Mouse (Mus musculus): ENCODE data around the gene Cbfa2t2.

Gene Cbfa2t2

DNA sequence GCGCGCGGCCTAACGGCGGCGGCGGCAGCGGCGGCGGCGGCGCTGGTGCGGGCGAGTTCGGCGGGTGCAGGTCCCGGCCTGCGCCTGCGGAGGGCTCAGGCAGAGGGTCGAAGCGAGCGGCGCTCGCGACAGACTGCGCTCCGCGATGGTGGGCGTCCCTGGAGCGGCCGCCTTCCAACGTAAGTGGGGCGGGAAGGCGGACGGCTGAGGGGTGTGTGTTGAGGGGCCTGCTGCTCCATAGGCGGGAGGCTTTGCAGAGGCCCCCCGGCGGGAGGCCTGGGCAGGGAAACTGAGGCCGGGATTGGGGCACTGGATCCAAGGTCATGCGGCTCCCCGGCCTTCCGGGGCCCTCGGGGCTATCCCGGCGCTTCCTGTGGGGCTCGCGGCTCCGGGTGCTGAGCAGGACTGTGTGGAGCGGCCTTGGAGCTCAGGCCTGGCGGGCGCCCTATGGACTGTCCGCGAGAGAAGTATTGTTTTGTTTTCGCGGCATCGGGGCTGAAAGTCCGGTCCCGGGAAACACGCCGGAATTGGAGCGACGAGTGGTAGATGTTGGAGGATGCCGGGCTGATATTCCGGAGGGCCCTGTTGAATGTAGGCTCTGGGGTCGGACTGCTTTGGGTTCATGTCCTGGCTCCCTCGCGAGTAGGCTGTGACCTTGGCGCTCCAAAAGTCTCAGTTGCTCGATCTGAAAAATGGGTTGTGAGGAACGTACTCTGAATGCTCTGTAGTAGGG lies at the start of gene Cbfa2t2:
TSS of gene Cbfa2t2 (plus strand) at position 24 of the 733 bp plus-strand sequence.
- DNase-seq (ENCODE audit: low spot score in 2 of 2): peak in 1 of 2 experiments; percentile 49

DNA sequence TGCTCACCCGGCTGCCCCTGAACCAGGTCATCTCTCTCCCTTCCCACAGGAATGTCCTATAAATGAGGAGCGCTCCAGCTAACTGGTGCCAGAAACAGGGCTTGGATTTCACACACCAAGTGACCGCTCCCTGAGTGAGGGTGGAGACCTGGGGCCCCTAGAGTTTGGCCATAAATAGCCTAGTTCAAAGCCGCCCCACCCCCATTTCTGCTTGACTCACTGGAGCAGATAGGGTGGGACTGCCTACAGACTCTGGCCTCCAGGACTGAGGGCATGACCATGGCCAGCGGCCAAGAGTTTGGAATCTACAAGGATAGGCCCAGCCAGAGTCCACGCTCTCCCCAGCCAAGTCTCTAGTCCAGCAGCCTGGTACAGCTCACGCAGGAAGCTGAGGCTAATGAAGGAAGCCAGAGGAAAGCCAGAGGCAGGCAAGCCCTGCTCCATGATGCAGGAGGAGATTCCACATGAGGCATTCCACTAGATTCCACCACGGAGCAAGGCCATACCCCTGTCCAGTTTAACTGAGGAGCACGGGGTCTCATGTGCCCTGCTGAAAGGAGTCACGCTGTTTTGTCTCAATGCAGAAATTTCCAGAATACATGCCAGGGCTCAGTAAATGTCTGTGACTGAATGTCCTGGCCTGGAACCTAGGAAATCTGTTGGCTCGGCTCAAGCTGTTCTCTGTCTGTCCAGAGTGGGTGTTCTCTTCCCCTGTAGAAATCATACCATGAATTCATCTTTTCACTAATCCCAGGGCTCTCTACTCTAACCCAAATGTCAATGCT lies 45.9 kb upstream of the Cbfa2t2 start:
- DNase-seq (ENCODE audit: low spot score in 2 of 2): no peak

GRCm38 (mm10) chr2:154394602-154395001 lies 41.7 kb upstream of the Cbfa2t2 start:
- no peak for DNase-seq (ENCODE audit: low spot score in 2 of 2)

DNA sequence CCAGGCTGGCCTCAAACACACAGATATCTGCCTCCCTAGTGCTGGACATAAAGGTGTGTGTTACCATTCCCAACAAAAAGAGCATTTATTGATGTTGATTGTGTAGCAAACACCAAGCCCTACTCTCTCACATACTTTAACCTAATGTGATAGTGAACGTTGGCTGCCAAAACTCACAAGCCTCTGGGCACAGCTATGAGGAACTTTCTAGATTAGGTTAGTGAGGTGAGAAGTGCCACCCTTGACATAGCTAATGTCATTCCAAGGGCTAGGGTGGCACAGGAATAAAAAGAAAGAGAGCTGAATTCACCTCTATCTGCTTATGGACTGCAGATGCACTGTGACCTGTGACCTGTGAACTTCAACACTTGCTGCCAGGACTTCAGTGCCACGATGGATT lies 39.8 kb upstream of the Cbfa2t2 start:
- DNase-seq (ENCODE audit: low spot score in 2 of 2): no peak

DNA sequence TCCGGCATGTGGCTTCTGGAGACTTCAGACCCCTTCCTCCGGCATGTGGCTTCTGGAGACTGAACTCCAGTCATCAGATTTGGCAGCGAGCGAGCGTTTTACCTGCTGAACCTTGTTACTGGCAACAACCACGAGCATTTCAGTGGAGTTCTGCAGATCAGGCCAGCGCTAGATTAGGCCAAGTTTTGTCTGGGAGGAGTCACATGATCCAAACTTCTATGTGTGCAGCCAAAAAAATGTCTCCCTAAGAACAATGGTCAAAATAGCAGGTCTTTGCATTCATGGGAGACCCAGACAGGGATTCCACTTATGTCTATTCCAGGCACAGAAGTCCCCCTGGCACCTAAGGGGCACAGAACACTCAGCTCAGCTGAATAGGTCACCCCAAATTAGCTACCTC lies 38.0 kb upstream of the Cbfa2t2 start:
- no peak for DNase-seq (ENCODE audit: low spot score in 2 of 2)

GRCm38 (mm10) chr2:154399325-154399724 lies 37.0 kb upstream of the Cbfa2t2 start:
- DNase-seq (ENCODE audit: low spot score in 2 of 2): peak in 1 of 2 experiments; percentile 49

DNA sequence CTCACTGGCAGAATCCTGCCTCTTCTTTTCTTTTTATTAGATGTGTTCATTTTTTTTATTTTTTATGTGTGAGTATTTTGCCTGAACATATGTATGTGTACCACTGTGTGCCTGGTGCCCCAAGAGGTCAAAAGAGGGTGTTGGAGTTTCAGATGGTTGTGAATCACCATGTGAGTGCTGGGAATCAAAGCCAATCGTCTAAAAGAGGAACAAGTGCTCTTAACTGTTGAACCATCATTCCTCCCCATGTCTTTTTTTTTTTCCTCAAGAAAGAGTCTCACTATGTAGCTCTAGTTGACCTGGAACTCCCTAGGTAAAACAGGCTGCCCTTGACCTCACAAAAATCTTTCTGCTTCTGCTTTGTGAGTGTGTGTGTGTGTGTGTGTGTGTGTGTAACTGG lies 34.3 kb upstream of the Cbfa2t2 start:
- no peak for DNase-seq (ENCODE audit: low spot score in 2 of 2)

- DNase-seq (ENCODE audit: low spot score in 2 of 2): no peak
These were observed 33.5 kb upstream of the Cbfa2t2 start for GRCm38 (mm10) chr2:154402811-154403210.

GRCm38 (mm10) chr2:154405447-154405994 lies 30.8 kb upstream of the Cbfa2t2 start:
- DNase-seq (ENCODE audit: low spot score in 2 of 2): no peak

DNA sequence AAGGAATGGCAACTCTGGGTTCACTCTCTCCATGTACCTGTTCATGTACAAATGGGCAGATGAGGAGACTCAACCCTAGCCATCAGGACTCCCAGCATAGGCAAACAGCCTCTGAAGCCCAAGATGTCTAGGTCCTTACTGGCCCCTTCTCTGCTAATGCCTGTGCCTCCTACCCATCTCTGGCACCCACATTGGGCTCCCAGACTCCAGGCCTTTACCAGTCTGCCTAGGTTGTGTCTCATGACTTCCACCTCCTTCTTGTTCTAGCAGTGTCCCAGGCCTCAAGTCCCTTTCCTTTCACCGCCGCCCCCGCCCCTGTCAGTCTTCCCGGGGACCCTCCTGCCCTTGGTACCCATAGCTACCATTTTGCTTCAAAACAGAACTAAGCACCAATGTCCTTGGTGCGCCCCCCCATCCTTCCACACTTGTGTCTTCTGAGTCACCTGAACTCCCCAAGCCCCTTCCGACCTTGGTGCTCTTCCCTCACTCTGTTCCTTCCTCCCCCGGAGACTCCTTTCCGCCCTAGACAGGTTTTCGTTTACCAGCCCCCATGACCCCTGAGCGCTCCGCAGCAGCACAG lies 29.1 kb upstream of the Cbfa2t2 start:
- DNase-seq (ENCODE audit: low spot score in 2 of 2): no peak

DNA sequence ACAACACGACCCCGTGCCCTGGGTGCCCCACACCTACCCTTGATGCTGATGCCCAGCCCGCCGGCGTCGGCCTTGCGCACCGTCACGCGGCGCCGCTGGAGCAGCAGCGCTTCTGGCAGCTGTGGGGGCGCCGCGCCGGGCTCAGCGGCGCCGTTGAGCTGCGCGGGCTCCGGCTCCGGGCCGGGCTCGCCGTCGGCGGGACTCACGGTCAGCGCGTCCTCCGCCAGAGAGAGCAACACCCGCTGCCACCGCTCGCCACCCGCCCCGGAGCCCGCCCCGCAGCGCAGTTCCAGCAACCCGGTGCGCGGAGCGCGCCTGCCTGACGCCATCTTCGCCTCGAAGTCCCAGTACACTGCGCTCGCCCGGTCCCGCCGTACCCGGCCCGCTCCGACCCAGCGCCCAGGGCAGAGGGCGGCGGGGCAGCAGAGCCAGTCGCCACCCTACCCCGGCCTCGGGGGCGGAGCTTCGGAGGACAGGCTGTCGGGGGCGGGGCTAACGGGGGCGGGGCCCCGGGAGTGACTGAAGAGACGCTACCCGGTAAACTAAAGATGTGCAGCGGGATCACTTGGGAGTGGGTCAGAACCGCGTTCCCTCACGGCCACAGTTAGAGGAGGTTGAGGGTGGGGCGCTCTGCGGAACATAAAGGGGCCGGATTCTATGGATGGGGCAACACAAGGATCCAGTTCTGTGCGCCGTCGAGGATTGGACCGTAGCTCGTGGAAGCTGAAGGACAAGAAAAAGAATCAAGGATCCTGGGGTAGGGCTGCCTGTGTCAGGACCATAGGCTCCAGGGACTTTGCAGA lies 28.4 kb upstream of the Cbfa2t2 start, which contains the start of gene Snta1:
TSS of gene Snta1 (minus strand) at position 457 of the 803 bp plus-strand sequence.
- peak; percentile 72 to 76 for DNase-seq (ENCODE audit: low spot score in 2 of 2)

DNA sequence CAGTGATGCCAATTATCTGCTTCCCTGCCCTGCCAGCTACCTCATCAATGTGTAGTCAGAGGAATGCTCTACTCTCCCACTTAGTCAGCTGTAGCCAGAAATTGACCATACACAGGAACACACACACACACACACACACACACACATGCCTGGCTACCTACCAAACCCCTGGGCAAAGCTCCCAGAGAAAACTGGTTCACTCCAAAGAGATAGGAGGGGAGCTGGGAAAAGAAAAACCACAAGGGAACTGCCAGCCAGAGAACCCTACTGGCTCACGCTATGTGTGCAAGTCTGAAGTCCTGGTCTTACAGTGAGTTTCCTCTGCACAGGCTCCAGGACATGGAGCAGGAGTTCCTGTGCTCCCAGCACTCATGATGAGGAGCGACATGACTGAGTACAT lies 25.9 kb upstream of the Cbfa2t2 start:
- peak; percentile 59 to 81 for DNase-seq (ENCODE audit: low spot score in 2 of 2)

GRCm38 (mm10) chr2:154412018-154412666 lies 24.1 kb upstream of the Cbfa2t2 start:
- peak in 1 of 2 experiments; percentile 77 for DNase-seq (ENCODE audit: low spot score in 2 of 2)

DNA sequence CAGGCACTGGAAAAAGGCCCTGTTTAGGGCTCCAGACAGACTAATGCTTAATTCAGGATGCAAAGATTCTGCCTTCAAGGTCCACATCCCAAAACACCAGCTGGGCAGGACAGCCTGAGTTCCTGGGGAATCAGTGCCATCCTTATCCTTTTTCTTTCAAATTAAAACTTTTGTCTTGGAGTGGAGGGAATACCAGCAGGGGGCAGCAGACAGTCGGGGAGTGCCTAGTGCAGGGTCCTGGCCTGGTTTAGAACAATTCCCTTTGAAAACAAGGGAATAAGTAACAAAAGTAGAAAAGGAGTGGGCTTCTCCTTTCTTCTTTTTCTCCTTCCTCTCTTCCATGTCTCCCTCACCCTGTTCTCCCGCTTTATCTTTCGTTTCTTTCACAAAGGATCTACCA lies 19.2 kb upstream of the Cbfa2t2 start:
- peak; percentile 71 to 82 for DNase-seq (ENCODE audit: low spot score in 2 of 2)

DNA sequence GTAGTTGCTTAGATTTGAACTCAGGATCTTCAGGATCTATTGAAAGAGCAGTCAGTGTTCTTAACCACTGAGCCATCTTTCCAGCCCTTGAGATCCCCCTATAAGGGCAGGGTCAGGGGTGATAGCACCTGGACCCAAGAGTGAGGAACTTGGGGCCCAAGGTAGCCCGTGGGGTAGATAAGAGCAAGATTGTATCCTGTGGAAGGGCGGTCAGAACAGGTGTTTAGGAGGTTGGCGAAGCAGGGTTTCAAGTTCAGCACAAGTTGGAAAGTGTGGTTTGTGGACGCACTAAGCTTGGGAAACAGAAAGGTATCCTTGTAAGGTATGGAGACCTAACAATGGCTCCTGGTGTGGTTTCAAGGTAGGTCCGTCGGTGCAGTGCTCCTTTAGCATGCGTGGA lies 18.3 kb upstream of the Cbfa2t2 start:
- no peak for DNase-seq (ENCODE audit: low spot score in 2 of 2)

DNA sequence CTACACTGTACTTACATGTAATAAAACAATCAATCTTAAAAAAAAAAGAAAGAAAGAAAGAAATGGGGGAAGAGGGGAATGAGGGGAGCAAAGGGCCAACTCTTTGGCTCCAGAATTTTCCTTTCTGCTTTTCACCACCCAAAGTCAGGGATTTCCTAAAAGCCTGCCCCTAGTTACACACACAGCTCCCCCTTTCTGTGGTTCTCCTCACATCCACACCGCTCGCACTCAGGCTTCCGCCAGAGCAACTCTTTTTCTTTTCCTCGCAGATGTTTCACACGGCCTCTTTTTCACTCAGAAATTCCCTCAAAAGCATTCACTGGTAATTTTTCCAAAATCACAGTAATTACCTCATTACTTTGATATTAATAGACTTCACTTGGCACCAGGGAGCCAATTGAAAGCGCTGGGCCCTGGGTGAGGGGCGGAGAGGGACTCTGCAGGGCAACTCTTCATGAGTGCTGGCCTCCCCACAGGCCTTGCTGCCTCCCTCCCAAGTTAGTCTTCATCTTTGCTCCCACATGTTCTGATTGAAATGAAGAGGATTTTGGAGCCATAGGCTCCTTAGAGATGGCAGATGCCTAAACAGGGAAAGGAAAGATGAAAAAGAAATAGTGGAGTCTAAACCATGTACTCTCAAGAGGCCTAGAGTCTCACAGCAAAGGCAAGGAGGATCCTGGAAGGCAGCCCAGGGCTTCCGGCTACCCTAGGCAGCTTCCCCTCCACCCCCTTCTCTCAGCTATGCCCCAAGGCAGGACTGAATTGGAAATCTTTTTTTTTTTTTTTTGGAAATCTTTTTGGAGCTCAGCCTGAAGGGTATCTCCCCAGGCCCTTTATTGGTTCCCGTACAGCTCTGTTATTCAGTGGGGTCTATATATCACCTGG lies 16.4 kb upstream of the Cbfa2t2 start:
- DNase-seq (ENCODE audit: low spot score in 2 of 2): no peak

DNA sequence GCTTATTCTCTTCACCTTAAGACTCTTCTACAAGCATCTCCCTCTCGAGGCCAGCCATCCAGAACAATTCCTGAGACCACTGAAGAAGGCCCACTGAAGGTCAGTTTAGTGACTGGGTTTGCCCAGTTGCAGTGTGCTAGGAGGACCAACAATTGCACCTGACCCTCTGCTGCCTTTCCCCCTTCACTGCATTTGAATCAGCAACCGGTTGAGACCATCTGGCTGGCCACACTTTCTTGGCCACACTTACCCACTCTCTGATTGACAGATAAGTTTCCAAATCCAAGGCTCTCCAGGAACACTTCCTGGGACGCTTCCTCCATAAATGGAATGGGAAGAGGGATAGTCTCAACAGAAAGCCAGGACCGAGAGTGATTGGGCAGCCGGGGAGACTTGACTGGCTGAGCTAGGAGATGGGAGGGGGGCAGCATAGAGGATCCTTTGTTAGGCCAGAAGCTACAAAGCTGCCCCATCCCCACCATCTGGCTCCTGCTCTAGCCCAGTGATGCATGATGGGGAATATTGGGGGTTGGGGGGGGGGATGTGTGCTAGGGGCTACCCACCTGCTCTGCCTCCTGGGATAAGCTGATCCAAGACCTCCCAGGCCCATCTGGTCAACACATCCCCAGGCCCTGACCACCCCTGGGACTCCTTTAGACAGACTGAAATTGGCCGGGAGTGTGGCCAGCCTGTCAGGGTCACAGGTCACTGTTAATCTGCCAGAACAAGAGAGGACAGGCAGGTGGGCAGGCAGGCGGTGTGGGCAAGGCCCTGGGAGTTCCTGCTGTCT lies 15.1 kb upstream of the Cbfa2t2 start:
- no peak for DNase-seq (ENCODE audit: low spot score in 2 of 2)

GRCm38 (mm10) chr2:154422181-154422580 lies 14.1 kb upstream of the Cbfa2t2 start:
- DNase-seq (ENCODE audit: low spot score in 2 of 2): no peak

DNA sequence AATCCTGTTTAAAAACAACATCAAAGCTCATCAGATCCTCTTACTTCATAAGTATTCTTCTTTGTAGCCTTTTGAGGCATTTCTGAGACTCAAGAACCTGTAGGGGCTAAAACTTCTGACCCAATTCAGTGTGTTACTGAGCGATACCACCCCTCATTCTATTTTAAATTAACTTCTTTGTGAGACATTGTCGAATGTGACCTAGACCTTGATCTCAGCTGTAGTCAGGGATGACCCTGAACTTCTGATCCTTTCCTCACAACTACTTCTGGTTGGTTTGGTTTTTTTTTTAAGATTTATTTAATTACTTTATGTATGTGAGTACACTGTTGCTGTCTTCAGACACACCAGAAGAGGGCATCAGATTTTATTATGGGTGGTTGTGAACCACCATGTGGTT lies 12.7 kb upstream of the Cbfa2t2 start:
- no peak for DNase-seq (ENCODE audit: low spot score in 2 of 2)

All from frontal cortex, postnatal 36 days (tissue).